Mouse (Mus musculus): Measurements from ENCODE around the gene Tdrd9. TPM values are rescaled to one million over a fixed set of nuclear protein-coding genes. Genes with fewer than 3 reads are reported as not detected.

Gene Tdrd9
- polyA plus RNA-seq, 1 experiment from 2014 or later: 0.32 TPM

DNA sequence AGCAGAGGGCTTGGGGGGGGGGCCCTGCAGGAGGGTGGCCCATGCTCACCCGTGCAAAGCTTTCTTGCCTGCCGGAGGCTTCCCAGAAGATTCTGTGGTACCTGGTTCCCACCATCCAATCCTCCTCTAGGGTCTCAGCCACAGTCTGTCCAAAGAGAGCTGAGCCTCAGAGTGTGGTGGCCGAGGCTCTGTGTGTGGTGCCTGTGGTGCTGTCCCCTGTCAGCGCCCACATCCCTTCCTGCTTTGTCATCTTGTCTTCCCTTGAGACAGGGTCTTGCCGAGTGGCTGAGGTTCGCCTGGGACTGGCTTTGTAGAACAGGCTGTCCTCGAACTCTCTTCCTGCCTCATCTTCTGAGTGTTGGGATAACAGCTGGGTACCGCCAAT, 125.4 kb downstream of the Tdrd9 start:
- Histone ChIP-seq H3K27me3 (ENCODE audit: insufficient read depth, low read length) (no peaks in the 10 kb centered on the region), H3K4me1 (replicated peaks; ENCODE audit: insufficient read depth, low read length) (no peaks in the 10 kb centered on the region), H3K4me3 (replicated peaks; ENCODE audit: low read depth, low read length) (no peak overlapping the region), H3K27ac (no peak overlapping the region), H3K9ac (ENCODE audit: low read depth, low read length) (no peak overlapping the region), H3K9me3 (replicated peaks; ENCODE audit: low read length) (no peaks in the 10 kb centered on the region), H3K4me2 (ENCODE audit: low read length) (no peak overlapping the region), H3K36me3 (ENCODE audit: insufficient read depth, low read length) (no peaks in the 10 kb centered on the region)
- WGBS: 56% methylated on average over 8 of the region's 8 CpGs
- DNase-seq (ENCODE audit: low spot score) (no peak), ATAC-seq (replicated peaks; ENCODE audit: low FRiP score, low read depth) (no peak; the same call in 1 of the 2 replicates)
- TF ChIP-seq CTCF (IDR thresholded peaks at IDR 0.05; ENCODE audit: low read depth): no peak

DNA sequence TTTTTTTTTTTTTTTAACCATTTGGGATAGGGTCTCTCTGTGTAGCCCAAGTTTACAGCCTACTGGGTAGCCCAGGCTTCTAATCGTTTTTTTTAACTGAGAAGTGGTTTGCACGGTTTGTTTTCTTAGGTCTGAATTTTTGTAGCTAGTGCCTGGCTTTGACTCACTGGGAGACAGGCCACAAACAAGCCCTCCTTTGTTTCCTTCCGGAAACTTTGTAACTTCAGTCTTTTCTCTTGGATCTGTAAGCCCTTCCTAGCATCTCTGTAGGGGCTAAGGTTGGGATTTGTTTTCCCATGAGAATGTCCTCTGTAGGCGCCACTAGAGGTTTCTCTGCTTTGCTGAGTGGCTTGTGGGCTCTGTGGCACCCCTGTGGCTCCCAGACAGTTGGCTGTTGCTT, 128.7 kb downstream of the Tdrd9 start:
- H3K4me2 ChIP-seq (ENCODE audit: low read length): no peak overlapping the region
- DNase-seq (ENCODE audit: low spot score): no peak
- no peak overlapping the region for H3K4me3 ChIP-seq (replicated peaks; ENCODE audit: low read depth, low read length)
- H3K27ac ChIP-seq: no peak overlapping the region
- 61% methylated on average over 4 of the region's 4 CpGs for WGBS
- no peaks in the 10 kb centered on the region for H3K27me3 ChIP-seq (ENCODE audit: insufficient read depth, low read length)
- H3K9ac ChIP-seq (ENCODE audit: low read depth, low read length): no peak overlapping the region
- H3K4me1 ChIP-seq (replicated peaks; ENCODE audit: insufficient read depth, low read length): no peaks in the 10 kb centered on the region
- no peak for ATAC-seq (replicated peaks; ENCODE audit: low FRiP score, low read depth)
- no peak for TF ChIP-seq CTCF (IDR thresholded peaks at IDR 0.05; ENCODE audit: low read depth)
- no peaks in the 10 kb centered on the region for H3K36me3 ChIP-seq (ENCODE audit: insufficient read depth, low read length)
- H3K9me3 ChIP-seq (replicated peaks; ENCODE audit: low read length): no peaks in the 10 kb centered on the region

DNA sequence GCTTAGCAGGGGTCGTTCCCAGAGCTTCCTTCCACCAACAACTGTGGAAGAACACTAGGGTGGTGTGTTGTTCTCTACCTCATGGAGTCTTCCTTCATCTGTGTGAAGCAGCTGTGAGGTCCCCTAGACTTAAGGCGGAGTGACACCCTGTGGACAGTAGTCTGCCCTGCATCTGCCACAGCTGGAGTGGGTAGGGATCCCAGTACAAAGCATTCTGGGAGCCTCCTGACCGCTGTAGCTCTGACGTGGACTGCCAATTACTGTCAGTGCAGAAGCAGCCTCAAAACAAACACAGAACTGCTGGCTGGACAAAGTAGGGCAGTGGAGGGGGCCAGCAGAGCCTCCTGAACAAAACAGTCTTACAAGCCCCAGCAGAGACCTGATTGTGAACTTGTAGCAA, 129.7 kb downstream of the Tdrd9 start:
- H3K27ac ChIP-seq: no peak overlapping the region
- 52% methylated on average over 4 of the region's 4 CpGs for WGBS
- H3K9me3 ChIP-seq (replicated peaks; ENCODE audit: low read length): no peaks in the 10 kb centered on the region
- H3K4me1 ChIP-seq (replicated peaks; ENCODE audit: insufficient read depth, low read length): no peaks in the 10 kb centered on the region
- H3K4me3 ChIP-seq (replicated peaks; ENCODE audit: low read depth, low read length): no peak overlapping the region
- ATAC-seq (replicated peaks; ENCODE audit: low FRiP score, low read depth): no peak
- H3K4me2 ChIP-seq (ENCODE audit: low read length): no peak overlapping the region
- no peaks in the 10 kb centered on the region for H3K27me3 ChIP-seq (ENCODE audit: insufficient read depth, low read length)
- peak; percentile 40 for DNase-seq (ENCODE audit: low spot score)
- no peak overlapping the region for H3K9ac ChIP-seq (ENCODE audit: low read depth, low read length)
- no peaks in the 10 kb centered on the region for H3K36me3 ChIP-seq (ENCODE audit: insufficient read depth, low read length)
- peak; percentile 42; the same call in 1 of the 2 replicates for TF ChIP-seq CTCF (IDR thresholded peaks at IDR 0.05; ENCODE audit: low read depth)

DNA sequence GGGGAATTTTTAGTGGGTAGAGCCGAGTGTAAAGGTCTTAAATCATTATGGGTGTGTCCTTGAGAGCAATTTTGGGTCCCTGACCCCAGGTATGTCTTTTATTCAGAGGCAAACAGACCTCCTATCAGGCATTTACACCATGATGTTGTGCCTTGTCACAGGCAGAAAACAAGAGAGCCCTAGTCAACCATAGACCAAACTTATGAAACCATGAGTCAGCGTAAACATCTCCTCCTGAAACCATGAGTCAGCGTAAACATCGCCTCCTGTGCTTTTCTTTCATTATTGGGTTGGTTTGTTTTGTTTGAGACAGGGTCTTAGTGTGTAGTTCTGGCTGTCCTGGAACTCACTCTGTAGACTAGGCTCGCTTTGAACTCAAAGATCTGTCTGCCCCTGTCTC, 131.8 kb downstream of the Tdrd9 start:
- no peak overlapping the region for H3K27ac ChIP-seq
- no peaks in the 10 kb centered on the region for H3K36me3 ChIP-seq (ENCODE audit: insufficient read depth, low read length)
- H3K9me3 ChIP-seq (replicated peaks; ENCODE audit: low read length): no peaks in the 10 kb centered on the region
- H3K4me3 ChIP-seq (replicated peaks; ENCODE audit: low read depth, low read length): no peak overlapping the region
- H3K9ac ChIP-seq (ENCODE audit: low read depth, low read length): no peak overlapping the region
- H3K4me2 ChIP-seq (ENCODE audit: low read length): no peak overlapping the region
- WGBS: 78% methylated on average over 5 of the region's 5 CpGs
- no peak for TF ChIP-seq CTCF (IDR thresholded peaks at IDR 0.05; ENCODE audit: low read depth)
- H3K27me3 ChIP-seq (ENCODE audit: insufficient read depth, low read length): no peaks in the 10 kb centered on the region
- ATAC-seq (replicated peaks; ENCODE audit: low FRiP score, low read depth) (no peak), DNase-seq (ENCODE audit: low spot score) (no peak)
- H3K4me1 ChIP-seq (replicated peaks; ENCODE audit: insufficient read depth, low read length): 0 out of 2 replicates have a peak, but pooled peaks cover 6% of the 10 kb centered on the region

DNA sequence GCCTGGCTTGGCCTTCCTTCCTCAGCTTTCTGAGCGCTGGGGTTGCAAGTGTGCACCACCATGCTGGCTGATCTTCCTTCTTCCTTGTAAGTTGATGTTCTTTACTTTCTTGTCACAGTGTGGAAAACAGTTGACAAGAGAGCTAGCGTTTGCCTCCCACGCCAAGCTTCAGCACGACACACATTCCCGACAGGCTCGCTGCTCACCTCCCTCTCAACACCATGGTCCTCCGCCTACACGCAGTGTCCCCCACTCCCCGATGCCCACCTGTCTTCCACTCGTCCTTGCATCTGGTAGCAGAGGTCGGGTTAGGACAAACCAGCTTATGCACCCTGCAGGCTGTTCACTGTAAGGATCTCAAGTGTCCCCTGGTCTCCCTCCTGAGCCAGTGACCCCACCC, 133.5 kb downstream of the Tdrd9 start:
- 78% methylated on average over 11 of the region's 11 CpGs for WGBS
- TF ChIP-seq CTCF (IDR thresholded peaks at IDR 0.05; ENCODE audit: low read depth): no peak
- no peaks in the 10 kb centered on the region for H3K27me3 ChIP-seq (ENCODE audit: insufficient read depth, low read length)
- H3K9me3 ChIP-seq (replicated peaks; ENCODE audit: low read length): no peaks in the 10 kb centered on the region
- no peak overlapping the region for H3K27ac ChIP-seq
- no peak for DNase-seq (ENCODE audit: low spot score)
- no peaks in the 10 kb centered on the region for H3K36me3 ChIP-seq (ENCODE audit: insufficient read depth, low read length)
- ATAC-seq (replicated peaks; ENCODE audit: low FRiP score, low read depth): no peak
- H3K4me2 ChIP-seq (ENCODE audit: low read length): no peak overlapping the region
- H3K4me1 ChIP-seq (replicated peaks; ENCODE audit: insufficient read depth, low read length): 0 out of 2 replicates have a peak, but pooled peaks cover 6% of the 10 kb centered on the region
- H3K4me3 ChIP-seq (replicated peaks; ENCODE audit: low read depth, low read length): no peak overlapping the region
- no peak overlapping the region for H3K9ac ChIP-seq (ENCODE audit: low read depth, low read length)

DNA sequence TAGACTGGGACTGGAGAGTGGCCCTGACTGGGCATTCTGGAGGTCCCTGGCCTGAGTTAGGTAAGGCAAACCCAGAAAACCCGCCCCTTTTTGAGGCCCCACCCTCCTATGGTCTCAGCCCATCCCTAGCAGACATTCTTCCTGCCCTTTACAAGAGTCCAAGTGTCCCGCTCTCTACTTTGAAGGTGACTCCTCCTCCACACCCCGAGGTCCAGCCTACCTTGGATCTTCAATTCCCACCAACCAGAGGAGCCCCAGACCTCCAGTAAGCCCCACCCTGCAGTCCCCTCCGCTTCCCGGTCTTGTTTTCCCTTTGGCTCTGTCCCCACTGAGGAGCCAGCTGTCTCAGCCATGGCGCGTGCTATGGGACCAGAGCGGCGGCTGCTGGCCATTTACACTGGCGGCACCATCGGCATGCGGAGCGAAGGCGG, 135.2 kb downstream of the Tdrd9 start, which contains the start of gene Aspg:
Gene Aspg, plus strand, starts transcription at position 139 of the 431 bp plus-strand sequence.
- Histone ChIP-seq H3K27me3 (ENCODE audit: insufficient read depth, low read length) (no peaks in the 10 kb centered on the region), H3K9ac (ENCODE audit: low read depth, low read length) (no peak within 1 kb of the TSS), H3K9me3 (replicated peaks; ENCODE audit: low read length) (no peaks in the 10 kb centered on the region), H3K36me3 (ENCODE audit: insufficient read depth, low read length) (no peaks in the 10 kb centered on the region), H3K4me1 (replicated peaks; ENCODE audit: insufficient read depth, low read length) (0 out of 2 replicates have a peak, but pooled peaks cover 6% of the 10 kb centered on the region), H3K4me3 (replicated peaks; ENCODE audit: low read depth, low read length) (peak within 1 kb of the TSS; percentile 6), H3K27ac (no peak within 1 kb of the TSS), H3K4me2 (ENCODE audit: low read length) (peak within 1 kb of the TSS; percentile 46)
- peak; percentile 71 for ATAC-seq (replicated peaks; ENCODE audit: low FRiP score, low read depth)
- peak; percentile 73 for DNase-seq (ENCODE audit: low spot score)
- WGBS: under 1% methylated on average over 14 of the region's 14 CpGs
- TF ChIP-seq CTCF (IDR thresholded peaks at IDR 0.05; ENCODE audit: low read depth): no peak

DNA sequence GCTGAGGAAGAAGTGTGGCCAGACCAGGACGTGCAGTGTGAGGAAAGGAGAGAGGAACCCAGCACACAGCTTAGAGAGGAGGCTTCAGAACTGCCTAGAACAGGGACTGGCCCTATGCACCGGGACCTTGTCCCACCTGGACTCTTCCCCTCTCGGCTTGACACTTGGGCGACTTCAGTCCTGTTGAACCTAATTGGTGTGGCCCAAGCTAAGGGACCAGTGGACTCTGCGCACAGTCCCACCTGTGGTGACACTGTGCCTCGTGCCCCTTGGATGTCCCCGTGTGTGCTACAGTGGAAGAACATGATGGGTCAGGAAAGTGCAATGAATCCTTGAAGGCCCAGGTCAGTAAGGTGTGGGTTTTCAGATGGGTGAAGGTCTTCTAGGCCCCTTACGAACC, 136.3 kb downstream of the Tdrd9 start:
- Histone ChIP-seq H3K9me3 (replicated peaks; ENCODE audit: low read length) (no peaks in the 10 kb centered on the region), H3K4me3 (replicated peaks; ENCODE audit: low read depth, low read length) (no peak overlapping the region), H3K9ac (ENCODE audit: low read depth, low read length) (no peak overlapping the region), H3K36me3 (ENCODE audit: insufficient read depth, low read length) (no peaks in the 10 kb centered on the region), H3K27ac (no peak overlapping the region), H3K4me1 (replicated peaks; ENCODE audit: insufficient read depth, low read length) (0 out of 2 replicates have a peak, but pooled peaks cover 6% of the 10 kb centered on the region), H3K4me2 (ENCODE audit: low read length) (no peak overlapping the region), H3K27me3 (ENCODE audit: insufficient read depth, low read length) (no peaks in the 10 kb centered on the region)
- no peak for TF ChIP-seq CTCF (IDR thresholded peaks at IDR 0.05; ENCODE audit: low read depth)
- DNase-seq (ENCODE audit: low spot score) (no peak), ATAC-seq (replicated peaks; ENCODE audit: low FRiP score, low read depth) (no peak)
- 85% methylated on average over 8 of the region's 8 CpGs for WGBS
